In the genomic region with DNA sequence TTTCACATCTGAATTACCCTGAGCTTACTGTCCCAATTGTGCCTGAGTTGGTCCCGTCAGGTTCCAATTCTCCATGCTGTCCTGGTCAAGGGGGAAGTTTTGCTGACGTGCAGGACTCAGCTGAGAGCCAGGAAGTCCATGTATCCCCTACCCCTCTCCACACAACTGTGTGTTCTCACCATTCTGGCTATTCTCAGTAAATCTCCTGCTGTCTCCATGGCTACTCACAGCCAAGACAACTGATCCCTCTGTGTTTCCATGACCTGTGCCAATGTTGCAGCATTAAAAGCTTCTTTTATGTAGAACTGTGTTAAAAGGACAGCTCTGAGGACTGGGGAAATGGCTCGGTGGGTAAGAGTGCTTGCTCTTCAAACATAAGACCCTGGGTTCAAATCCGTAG, we compare ENCODE assay signal across 20 mouse cellular contexts.
DNase-seq lines count a peak whose midpoint lies in the region; ATAC-seq and TF ChIP-seq lines count a peak whose summit lies in the region.
"Had no signal": no experiment of that assay in that cellular context is flagged by ENCODE, and none has a peak within 500 bp of the region (broad histone marks: within the 10 kb centered on the region; RNA-seq: fewer than 3 reads in every experiment).

No protein-coding gene starts in this region.

- peaks cover 3% of the 10 kb centered on the region; the same call in 1 of the 2 replicates for H3K4me1 ChIP-seq in hindbrain, embryonic 15.5 days (replicated peaks)
- no peaks in the 10 kb centered on the region for H3K4me1 ChIP-seq in hindbrain, embryonic 11.5 days (replicated peaks; ENCODE audit: control insufficient read depth, insufficient read depth, low read length)
- no peaks in the 10 kb centered on the region for H3K4me1 ChIP-seq in midbrain, embryonic 14.5 days (ENCODE audit: control insufficient read depth, insufficient read depth, low read length)
- H3K4me1 ChIP-seq in midbrain, embryonic 15.5 days = no peaks in the 10 kb centered on the region
- H3K4me1 ChIP-seq in forebrain, postnatal 0 days (ENCODE audit: insufficient read depth) = no peaks in the 10 kb centered on the region
- H3K4me1 ChIP-seq in olfactory bulb, adult 2 months (ENCODE audit: control insufficient read depth, insufficient read depth, low read length) = peaks cover 5% of the 10 kb centered on the region
- H3K4me1 ChIP-seq: embryonic facial prominence, embryonic 13.5 days; limb, embryonic 15.5 days; liver, embryonic 15.5 days had no signal

- peak; percentile 83 for ATAC-seq in hindbrain, embryonic 15.5 days (ENCODE audit: low FRiP score, low read depth)
- no peak for ATAC-seq in hindbrain, embryonic 11.5 days (ENCODE audit: low FRiP score)
- ATAC-seq in midbrain, embryonic 14.5 days (ENCODE audit: low FRiP score, low TSS enrichment) = no peak
- no peak; the same call in 1 of the 2 replicates for ATAC-seq in midbrain, embryonic 15.5 days (replicated peaks)
- peak; percentile 83 for ATAC-seq in forebrain, postnatal 0 days
- ATAC-seq: intestine, embryonic 16.5 days; Patski had no signal

- H3K9ac ChIP-seq in hindbrain, embryonic 15.5 days = no peak overlapping the region
- H3K9ac ChIP-seq in hindbrain, embryonic 11.5 days (ENCODE audit: low read depth, low read length) = no peak overlapping the region
- no peak overlapping the region for H3K9ac ChIP-seq in midbrain, embryonic 14.5 days (replicated peaks; ENCODE audit: low read length)
- no peak overlapping the region for H3K9ac ChIP-seq in midbrain, embryonic 15.5 days
- H3K9ac ChIP-seq in forebrain, postnatal 0 days = no peak overlapping the region
- H3K9ac ChIP-seq: embryonic facial prominence, embryonic 13.5 days; limb, embryonic 15.5 days; liver, embryonic 15.5 days had no signal

- no peak overlapping the region for H3K27ac ChIP-seq in hindbrain, embryonic 15.5 days (replicated peaks)
- no peak overlapping the region for H3K27ac ChIP-seq in hindbrain, embryonic 11.5 days (ENCODE audit: low read depth, low read length)
- no peak overlapping the region for H3K27ac ChIP-seq in midbrain, embryonic 14.5 days (replicated peaks; ENCODE audit: low read depth, low read length)
- H3K27ac ChIP-seq in midbrain, embryonic 15.5 days = no peak overlapping the region
- no peak overlapping the region for H3K27ac ChIP-seq in forebrain, postnatal 0 days (ENCODE audit: low read depth, low read length)
- peak overlapping the region; percentile 54; the same call in 1 of the 2 replicates for H3K27ac ChIP-seq in olfactory bulb, adult 2 months (ENCODE audit: insufficient read depth, low read depth, low read length)
- H3K27ac ChIP-seq: embryonic facial prominence, embryonic 13.5 days; heart, adult 2 months; limb, embryonic 15.5 days; liver, embryonic 15.5 days; macrophage had no signal

- no peak overlapping the region for H3K4me2 ChIP-seq in hindbrain, embryonic 15.5 days
- no peak overlapping the region for H3K4me2 ChIP-seq in hindbrain, embryonic 11.5 days (replicated peaks; ENCODE audit: low read depth, low read length)
- no peak overlapping the region for H3K4me2 ChIP-seq in midbrain, embryonic 14.5 days (ENCODE audit: low read length)
- no peak overlapping the region for H3K4me2 ChIP-seq in midbrain, embryonic 15.5 days
- H3K4me2 ChIP-seq in forebrain, postnatal 0 days (ENCODE audit: low read depth) = no peak overlapping the region
- H3K4me2 ChIP-seq: embryonic facial prominence, embryonic 13.5 days; limb, embryonic 15.5 days; liver, embryonic 15.5 days had no signal

- no peaks in the 10 kb centered on the region for H3K9me3 ChIP-seq in hindbrain, embryonic 15.5 days
- no peaks in the 10 kb centered on the region for H3K9me3 ChIP-seq in hindbrain, embryonic 11.5 days (ENCODE audit: control insufficient read depth, low read length)
- no peaks in the 10 kb centered on the region for H3K9me3 ChIP-seq in midbrain, embryonic 14.5 days (ENCODE audit: control insufficient read depth, low read length)
- H3K9me3 ChIP-seq in midbrain, embryonic 15.5 days = no peaks in the 10 kb centered on the region
- H3K9me3 ChIP-seq in forebrain, postnatal 0 days (ENCODE audit: low read length) = no peaks in the 10 kb centered on the region
- H3K9me3 ChIP-seq: embryonic facial prominence, embryonic 13.5 days; limb, embryonic 15.5 days; liver, embryonic 15.5 days had no signal

- no peaks in the 10 kb centered on the region for H3K27me3 ChIP-seq in hindbrain, embryonic 15.5 days
- no peaks in the 10 kb centered on the region for H3K27me3 ChIP-seq in hindbrain, embryonic 11.5 days (ENCODE audit: control insufficient read depth, insufficient read depth, low read length)
- no peaks in the 10 kb centered on the region for H3K27me3 ChIP-seq in midbrain, embryonic 14.5 days (ENCODE audit: control insufficient read depth, insufficient read depth, low read length)
- no peaks in the 10 kb centered on the region for H3K27me3 ChIP-seq in midbrain, embryonic 15.5 days (replicated peaks)
- H3K27me3 ChIP-seq in forebrain, postnatal 0 days (ENCODE audit: insufficient read depth, low read length) = no peaks in the 10 kb centered on the region
- H3K27me3 ChIP-seq: embryonic facial prominence, embryonic 13.5 days; limb, embryonic 15.5 days; liver, embryonic 15.5 days had no signal

- no peak for TF ChIP-seq CTCF in forebrain, postnatal 0 days (IDR thresholded peaks at IDR 0.05; ENCODE audit: low read depth)
- TF ChIP-seq CTCF in olfactory bulb, adult 2 months (IDR thresholded peaks at IDR 0.05; ENCODE audit: insufficient read depth, low read depth, low read length) = no peak

- no peaks in the 10 kb centered on the region for H3K36me3 ChIP-seq in hindbrain, embryonic 15.5 days
- H3K36me3 ChIP-seq in hindbrain, embryonic 11.5 days (ENCODE audit: control insufficient read depth, insufficient read depth, low read length) = no peaks in the 10 kb centered on the region
- H3K36me3 ChIP-seq in midbrain, embryonic 14.5 days (ENCODE audit: control insufficient read depth, insufficient read depth, low read length) = no peaks in the 10 kb centered on the region
- H3K36me3 ChIP-seq in midbrain, embryonic 15.5 days (replicated peaks) = no peaks in the 10 kb centered on the region
- no peaks in the 10 kb centered on the region for H3K36me3 ChIP-seq in forebrain, postnatal 0 days (ENCODE audit: insufficient read depth)
- H3K36me3 ChIP-seq: embryonic facial prominence, embryonic 13.5 days; limb, embryonic 15.5 days; liver, embryonic 15.5 days had no signal

- 40% methylated on average over 4 of the region's 4 CpGs for WGBS in hindbrain, embryonic 15.5 days
- WGBS in hindbrain, embryonic 11.5 days = 60% methylated on average over 4 of the region's 4 CpGs
- 50% methylated on average over 4 of the region's 4 CpGs for WGBS in midbrain, embryonic 14.5 days
- 42% methylated on average over 4 of the region's 4 CpGs for WGBS in midbrain, embryonic 15.5 days
- WGBS in forebrain, postnatal 0 days = 24% methylated on average over 4 of the region's 4 CpGs
- WGBS in olfactory bulb, adult 2 months = 31% methylated on average over 4 of the region's 4 CpGs

- DNase-seq in hindbrain, embryonic 11.5 days (ENCODE audit: low spot score) = no peak
- peak; percentile 38 for DNase-seq in midbrain, embryonic 14.5 days
- peak; percentile 38 for DNase-seq in forebrain, postnatal 0 days
- DNase-seq in testis, postnatal 14 days (ENCODE audit: low spot score) = no peak
- DNase-seq: adrenal gland, adult 8-10 months; cerebellum, adult 9-11 months; gastrocnemius, postnatal 14 days; heart, adult 2 months; heart, postnatal 4 days; kidney, postnatal 4 days; right cerebral cortex, postnatal 25 days had no signal

- no peak overlapping the region for H3K4me3 ChIP-seq in hindbrain, embryonic 15.5 days
- no peak overlapping the region for H3K4me3 ChIP-seq in hindbrain, embryonic 11.5 days (ENCODE audit: low read depth, low read length)
- H3K4me3 ChIP-seq in midbrain, embryonic 14.5 days (replicated peaks; ENCODE audit: low read depth, low read length) = no peak overlapping the region
- no peak overlapping the region for H3K4me3 ChIP-seq in midbrain, embryonic 15.5 days
- H3K4me3 ChIP-seq in forebrain, postnatal 0 days (ENCODE audit: low read depth, low read length) = no peak overlapping the region
- no peak overlapping the region for H3K4me3 ChIP-seq in olfactory bulb, adult 2 months (ENCODE audit: insufficient read depth, low read depth, low read length)
- H3K4me3 ChIP-seq: embryonic facial prominence, embryonic 13.5 days; heart, adult 2 months; limb, embryonic 15.5 days; liver, embryonic 15.5 days had no signal

- TF ChIP-seq POLR2A in olfactory bulb, adult 2 months (IDR thresholded peaks at IDR 0.05; ENCODE audit: insufficient read depth, low read depth, low read length) = no peak

Comparison
In these comparisons a context has a peak if more than half of its experiments do, and no peak if none do; other contexts are left out.
1. ATAC-seq: peak in hindbrain, embryonic 15.5 days (single experiment) and forebrain, postnatal 0 days (single experiment); none in hindbrain, embryonic 11.5 days (single experiment), midbrain, embryonic 14.5 days (single experiment) and midbrain, embryonic 15.5 days (single experiment).
2. DNase-seq: peak in midbrain, embryonic 14.5 days (single experiment) and forebrain, postnatal 0 days (single experiment); none in hindbrain, embryonic 11.5 days (single experiment) and testis, postnatal 14 days (single experiment).